Mouse (Mus musculus) brain, embryonic 14.5 days (tissue): Measurements from ENCODE around the gene Entr1.

Experiments
- CTCF ChIP-seq: fragments of 200-500 bp; IDR thresholded peaks from 2 replicates; pipeline ENCODE4 v1.5.1; 2012; ENCODE audit warnings: inconsistent platforms, mild to moderate bottlenecking, moderate library complexity, borderline replicate concordance; ENCODE audit not compliant: insufficient read depth, insufficient read length; ENCODE audit errors: extremely low read depth
- POLR2A ChIP-seq: fragments of 200-500 bp; IDR thresholded peaks from 2 replicates; pipeline ENCODE4 v1.6.1; 2012; ENCODE audit warnings: mild to moderate bottlenecking, inconsistent platforms, borderline replicate concordance; ENCODE audit not compliant: poor library complexity, insufficient read depth, insufficient read length, severe bottlenecking; ENCODE audit errors: extremely low read depth

DNA sequence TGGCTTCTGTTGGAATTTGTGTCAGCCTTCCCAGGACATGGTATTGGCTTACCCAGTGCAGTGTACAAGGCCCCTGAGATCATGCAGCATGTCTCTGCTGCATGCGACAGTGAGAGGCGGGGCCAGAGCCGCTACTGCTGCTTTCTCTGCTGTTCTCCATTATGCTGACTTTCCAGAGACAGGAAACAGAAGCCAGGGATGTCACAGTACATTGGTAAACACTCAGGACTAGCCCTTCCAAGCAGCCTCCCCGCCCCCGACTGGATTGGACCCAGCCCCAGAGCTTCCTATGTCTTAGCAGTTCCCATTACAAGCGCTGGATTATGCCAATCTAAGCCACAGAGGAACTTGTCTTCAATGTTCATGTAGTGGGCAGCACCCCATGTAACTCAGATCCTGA is 40.9 kb downstream of the Entr1 start:
- TF ChIP-seq CTCF (no peak), POLR2A (no peak)
